Mouse (Mus musculus) cerebellum, adult 2 months (tissue): ENCODE results near the gene Slc25a3. TPM values are rescaled to one million over a fixed set of nuclear protein-coding genes. Genes with fewer than 3 reads are reported as not detected.

ENCODE experiments used
- DNase-seq, 2 experiments: peaks; one replicate each; pipeline ENCODE4 v3.0.0; 2021
- H3K27ac ChIP-seq: fragments of 200-500 bp; 2 replicates; pipeline ENCODE4 v1.5.1; 2012; ENCODE audit warnings: low read length, control low read depth, inconsistent platforms; ENCODE audit not compliant: insufficient read depth
- H3K27me3 ChIP-seq: fragments of 200-500 bp; 2 replicates; pipeline ENCODE4 v1.6.1; 2012; ENCODE audit warnings: inconsistent platforms, mild to moderate bottlenecking, low read length, moderate library complexity; ENCODE audit not compliant: control insufficient read depth, insufficient read depth
- H3K4me1 ChIP-seq: fragments of 200-500 bp; 2 replicates; pipeline ENCODE4 v1.6.1; 2011; ENCODE audit warnings: low read length; ENCODE audit not compliant: control insufficient read depth, insufficient read depth
- H3K4me3 ChIP-seq: fragments of 200-500 bp; replicated peaks from 2 replicates; pipeline ENCODE3; 2011; ENCODE audit warnings: mild to moderate bottlenecking, low read depth, low read length, control low read depth; ENCODE audit not compliant: insufficient read depth
- CTCF ChIP-seq: fragments of 200-500 bp; IDR thresholded peaks from 2 replicates; pipeline ENCODE4 v1.5.1; 2011; ENCODE audit warnings: low read depth, mild to moderate bottlenecking, control low read depth, low read length, moderate library complexity, borderline replicate concordance; ENCODE audit not compliant: insufficient read depth
- POLR2A ChIP-seq: fragments of 200-500 bp; IDR thresholded peaks from 2 replicates; pipeline ENCODE4 v1.6.1; 2011; ENCODE audit warnings: low read length, control low read depth, borderline replicate concordance; ENCODE audit not compliant: insufficient read depth
- WGBS: fragments of 180-500 bp; shearing (Covaris S2); methylation state at CpG from one replicate; pipeline ENCODE4 v1.1.7; 2018; 5-methylcytosine and 5-hydroxymethylcytosine counted together
- polyA plus RNA-seq: library from polyadenylated mRNA; depleted of rRNA; stranded (reverse); fragments of >200 nt; gene quantifications from 2 replicates; pipeline ENCODE4 v1.2.3, GENCODE M21; 2012

The Slc25a3 gene
- polyA plus RNA-seq, 1 experiment, result 804 TPM

DNA sequence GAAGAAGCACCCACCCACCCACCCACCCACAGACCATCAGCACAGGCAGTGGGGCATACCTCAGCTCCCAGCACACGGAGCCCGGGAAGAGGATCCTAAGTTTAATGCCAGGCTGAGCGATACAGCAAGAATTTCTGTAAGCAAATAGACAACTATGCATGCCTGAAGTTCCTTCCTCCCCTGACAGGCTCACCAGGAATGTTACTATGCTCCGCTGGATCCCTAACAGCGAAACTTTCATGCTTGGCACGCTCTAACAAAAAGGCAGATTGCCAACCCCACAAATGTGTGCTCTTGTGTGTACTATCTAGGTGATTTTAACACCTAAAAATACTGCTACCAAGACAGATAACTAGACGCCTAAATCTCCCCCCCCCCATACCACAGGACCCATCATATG is 43.5 kb upstream of the Slc25a3 start:
- no peak overlapping the region for H3K4me3 ChIP-seq

DNA sequence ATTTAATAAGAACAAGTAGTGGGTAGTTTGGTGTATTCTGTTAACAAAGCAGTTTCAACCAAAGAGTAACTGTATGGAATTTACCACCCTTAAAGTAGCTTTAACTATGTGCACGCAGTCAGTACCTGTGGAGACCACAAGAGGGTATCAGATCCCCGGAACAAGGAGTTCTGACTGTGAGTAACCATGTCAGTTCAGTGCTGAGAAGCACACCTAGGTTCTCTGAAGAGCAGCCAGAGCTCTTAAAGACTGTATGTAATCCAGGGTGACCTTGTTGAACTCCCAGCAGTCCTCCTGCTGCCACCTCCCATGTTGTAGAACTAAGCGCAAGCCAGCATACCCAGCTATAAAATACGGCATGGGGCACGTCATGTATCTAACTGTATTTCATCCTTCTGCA is 43.0 kb upstream of the Slc25a3 start:
- DNase-seq, result peak; percentile 53
- Histone ChIP-seq H3K4me3 (no peak overlapping the region), H3K27me3 (no peaks in the 10 kb centered on the region), H3K4me1 (no peaks in the 10 kb centered on the region; the same call in 1 of the 2 replicates), H3K27ac (no peak overlapping the region)
- TF ChIP-seq CTCF (peak; percentile 65), POLR2A (no peak)
- WGBS, result 41% methylated on average over 5 of the region's 5 CpGs

More for the DNA sequence above, 43.5 kb upstream of the Slc25a3 start:
- Histone ChIP-seq H3K27me3 (no peaks in the 10 kb centered on the region), H3K27ac (no peak overlapping the region), H3K4me1 (no peaks in the 10 kb centered on the region; the same call in 1 of the 2 replicates)
- no peak for DNase-seq
- WGBS, result 9% methylated on average over 7 of the region's 7 CpGs
- TF ChIP-seq CTCF, result no peak
- no peak for TF ChIP-seq POLR2A

- no peak for DNase-seq
- no peaks in the 10 kb centered on the region; the same call in 1 of the 2 replicates for H3K4me1 ChIP-seq
- H3K4me3 ChIP-seq, result no peak overlapping the region
- TF ChIP-seq POLR2A (no peak), CTCF (no peak)
- no peak overlapping the region for H3K27ac ChIP-seq
- no peaks in the 10 kb centered on the region for H3K27me3 ChIP-seq
These were observed 42.0 kb upstream of the Slc25a3 start for GRCm38 (mm10) chr10:91165850-91166249.

- no peak for DNase-seq
- WGBS, result 60% methylated on average over 3 of the region's 3 CpGs
- Histone ChIP-seq H3K27me3 (no peaks in the 10 kb centered on the region), H3K4me3 (no peak overlapping the region), H3K27ac (no peak overlapping the region), H3K4me1 (no peaks in the 10 kb centered on the region; the same call in 1 of the 2 replicates)
- TF ChIP-seq POLR2A (no peak), CTCF (no peak)
These were observed 40.6 kb upstream of the Slc25a3 start for GRCm38 (mm10) chr10:91164491-91164890.

GRCm38 (mm10) chr10:91162511-91163163 is 38.8 kb upstream of the Slc25a3 start:
- Histone ChIP-seq H3K4me3 (no peak overlapping the region), H3K27me3 (no peaks in the 10 kb centered on the region), H3K27ac (no peak overlapping the region), H3K4me1 (no peaks in the 10 kb centered on the region; the same call in 1 of the 2 replicates)
- WGBS, result 85% methylated on average over 15 of the region's 15 CpGs
- TF ChIP-seq POLR2A, result no peak
- TF ChIP-seq CTCF, result no peak
- no peak for DNase-seq

GRCm38 (mm10) chr10:91162077-91162476 is 38.2 kb upstream of the Slc25a3 start:
- no peak overlapping the region for H3K27ac ChIP-seq
- H3K4me3 ChIP-seq, result no peak overlapping the region
- H3K27me3 ChIP-seq, result no peaks in the 10 kb centered on the region
- WGBS, result 90% methylated on average over 11 of the region's 11 CpGs
- no peak for TF ChIP-seq POLR2A
- TF ChIP-seq CTCF, result no peak
- H3K4me1 ChIP-seq, result no peaks in the 10 kb centered on the region
- no peak for DNase-seq

GRCm38 (mm10) chr10:91161006-91161405 is 37.1 kb upstream of the Slc25a3 start:
- 93% methylated on average over 5 of the region's 5 CpGs for WGBS
- H3K27me3 ChIP-seq, result no peaks in the 10 kb centered on the region
- no peak for DNase-seq
- H3K4me1 ChIP-seq, result no peaks in the 10 kb centered on the region
- no peak overlapping the region for H3K27ac ChIP-seq
- H3K4me3 ChIP-seq, result no peak overlapping the region
- TF ChIP-seq CTCF (no peak), POLR2A (no peak)

DNA sequence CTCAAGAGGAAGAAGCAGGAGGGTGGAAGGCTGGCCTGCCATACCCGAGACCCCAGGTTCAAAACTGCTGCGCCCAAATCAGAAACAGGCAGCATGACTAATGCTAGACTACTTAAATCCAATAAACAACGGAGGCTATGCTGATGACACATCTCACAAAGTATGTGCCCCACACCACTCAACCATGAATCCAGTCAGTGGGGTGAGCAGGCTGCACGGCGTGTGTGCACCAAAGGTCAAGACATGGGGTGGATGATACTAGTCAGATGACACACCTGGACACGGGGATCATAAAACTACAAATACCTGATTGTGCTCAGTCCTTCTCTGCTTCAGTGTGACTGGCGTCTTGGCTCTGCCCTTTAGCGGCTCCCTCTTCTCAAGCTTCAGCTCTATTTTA is 34.6 kb upstream of the Slc25a3 start:
- 84% methylated on average over 8 of the region's 8 CpGs for WGBS
- Histone ChIP-seq H3K4me3 (no peak overlapping the region), H3K4me1 (0 out of 2 replicates have a peak, but pooled peaks cover 2% of the 10 kb centered on the region), H3K27me3 (no peaks in the 10 kb centered on the region), H3K27ac (no peak overlapping the region)
- TF ChIP-seq POLR2A, result no peak
- no peak for TF ChIP-seq CTCF
- no peak for DNase-seq
